Mouse (Mus musculus) testis, adult 2 months (tissue): ENCODE measurements around the gene Zfp92.
A peak's percentile ranks its signal among the peaks of the same experiment; 100 is the strongest.

Experiments used
- CTCF ChIP-seq: fragments of 200-500 bp; IDR thresholded peaks from 2 replicates; pipeline ENCODE4 v1.5.1; 2012; ENCODE audit warnings: low read depth, mild to moderate bottlenecking, inconsistent platforms, low read length, moderate library complexity; ENCODE audit not compliant: control insufficient read depth, insufficient read depth, insufficient replicate concordance
- POLR2A ChIP-seq: fragments of 200-500 bp; IDR thresholded peaks from 2 replicates; pipeline ENCODE4 v1.6.1; 2012; ENCODE audit warnings: low read depth, mild to moderate bottlenecking, inconsistent platforms, low read length, moderate library complexity; ENCODE audit not compliant: control insufficient read depth

GRCm38 (mm10) chrX:73400951-73401350 is 9.9 kb upstream of the Zfp92 start:
- TF ChIP-seq CTCF = no peak
- peak; percentile 40; the same call in 1 of the 2 replicates for TF ChIP-seq POLR2A
